In the genomic region with DNA sequence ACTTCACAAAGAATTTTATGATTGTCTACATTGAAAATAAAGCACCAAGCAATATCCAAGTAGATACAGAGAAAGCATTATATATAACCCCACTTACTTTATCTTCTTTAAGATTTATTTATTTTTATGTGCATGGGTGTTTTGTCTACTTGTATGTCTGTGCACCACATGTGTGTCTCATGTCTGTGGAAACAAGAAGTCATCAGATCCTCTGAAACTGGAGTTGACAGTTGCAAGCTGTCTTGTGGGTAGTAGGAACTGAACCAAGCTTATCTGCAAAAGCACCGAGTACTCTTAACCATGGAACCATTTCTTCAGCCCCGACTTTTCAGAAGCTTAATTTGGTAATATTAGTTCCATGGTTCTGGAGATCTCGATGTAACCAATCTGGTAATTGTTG, we compare ENCODE assay signal across 32 mouse cellular contexts.
"Had no signal": no experiment of that assay in that cellular context is flagged by ENCODE, and none has a peak within 500 bp of the region (broad histone marks: within the 10 kb centered on the region; RNA-seq: fewer than 3 reads in every experiment).

No protein-coding gene starts in this region.

- DNase-seq: left cerebral cortex, postnatal 4 days; liver; liver, embryonic 13.5 days; liver, postnatal 0 days; lung, adult 18-20 months; lung, adult 2 months; lung, embryonic 14.5 days; lung, postnatal 10 days; lung, postnatal 14 days; lung, postnatal 36 days; lung, postnatal 4 days; midbrain, embryonic 14.5 days had no signal

- H3K9ac ChIP-seq: limb, embryonic 12.5 days; limb, embryonic 13.5 days; limb, embryonic 15.5 days; liver, embryonic 12.5 days; liver, embryonic 13.5 days; liver, embryonic 14.5 days; liver, embryonic 15.5 days; liver, postnatal 0 days; lung, embryonic 14.5 days; lung, embryonic 15.5 days; midbrain, embryonic 12.5 days; midbrain, embryonic 13.5 days; midbrain, embryonic 15.5 days; neural tube, embryonic 12.5 days had no signal

- H3K4me3 ChIP-seq: limb, embryonic 10.5 days; limb, embryonic 12.5 days; limb, embryonic 13.5 days; limb, embryonic 15.5 days; liver, embryonic 12.5 days; liver, embryonic 13.5 days; liver, embryonic 15.5 days; lung, embryonic 15.5 days; megakaryocyte, embryonic 14.5 days; midbrain, embryonic 10.5 days; midbrain, embryonic 12.5 days; midbrain, embryonic 13.5 days; midbrain, embryonic 15.5 days; myocyte; neural tube, embryonic 12.5 days had no signal

- H3K4me1 ChIP-seq: limb, embryonic 10.5 days; limb, embryonic 12.5 days; limb, embryonic 13.5 days; limb, embryonic 15.5 days; liver, embryonic 12.5 days; liver, embryonic 13.5 days; liver, embryonic 15.5 days; lung, embryonic 15.5 days; megakaryocyte, embryonic 14.5 days; midbrain, embryonic 10.5 days; midbrain, embryonic 12.5 days; midbrain, embryonic 13.5 days; midbrain, embryonic 15.5 days; neural tube, embryonic 12.5 days had no signal

- H3K4me2 ChIP-seq: limb, embryonic 12.5 days; limb, embryonic 13.5 days; limb, embryonic 15.5 days; liver, embryonic 11.5 days; liver, embryonic 12.5 days; liver, embryonic 13.5 days; liver, embryonic 15.5 days; lung, embryonic 14.5 days; lung, embryonic 15.5 days; midbrain, embryonic 11.5 days; midbrain, embryonic 12.5 days; midbrain, embryonic 13.5 days; midbrain, embryonic 15.5 days; neural tube, embryonic 12.5 days had no signal

- H3K27me3 ChIP-seq: limb, embryonic 12.5 days; limb, embryonic 13.5 days; limb, embryonic 15.5 days; liver, embryonic 12.5 days; liver, embryonic 13.5 days; liver, embryonic 15.5 days; lung, embryonic 15.5 days; megakaryocyte, embryonic 14.5 days; midbrain, embryonic 12.5 days; midbrain, embryonic 13.5 days; midbrain, embryonic 15.5 days; neural tube, embryonic 12.5 days had no signal

- H3K9me3 ChIP-seq: limb, embryonic 10.5 days; limb, embryonic 12.5 days; limb, embryonic 13.5 days; limb, embryonic 15.5 days; liver, embryonic 12.5 days; liver, embryonic 13.5 days; liver, embryonic 15.5 days; lung, embryonic 15.5 days; midbrain, embryonic 10.5 days; midbrain, embryonic 12.5 days; midbrain, embryonic 13.5 days; midbrain, embryonic 15.5 days; neural tube, embryonic 12.5 days had no signal

- H3K36me3 ChIP-seq: limb, embryonic 10.5 days; limb, embryonic 12.5 days; limb, embryonic 13.5 days; limb, embryonic 15.5 days; liver, embryonic 12.5 days; liver, embryonic 13.5 days; liver, embryonic 15.5 days; lung, embryonic 15.5 days; midbrain, embryonic 10.5 days; midbrain, embryonic 12.5 days; midbrain, embryonic 13.5 days; midbrain, embryonic 15.5 days; neural tube, embryonic 12.5 days had no signal

- H3K27ac ChIP-seq: limb, embryonic 10.5 days; limb, embryonic 12.5 days; limb, embryonic 13.5 days; limb, embryonic 15.5 days; liver, embryonic 12.5 days; liver, embryonic 13.5 days; liver, embryonic 14.5 days; liver, embryonic 15.5 days; lung, embryonic 15.5 days; macrophage; midbrain, embryonic 10.5 days; midbrain, embryonic 12.5 days; midbrain, embryonic 13.5 days; midbrain, embryonic 15.5 days; neural tube, embryonic 12.5 days had no signal

- ATAC-seq: liver, embryonic 12.5 days; liver, postnatal 0 days; lung, postnatal 0 days; midbrain, embryonic 13.5 days; midbrain, embryonic 15.5 days; midbrain, embryonic 16.5 days had no signal
